Mouse (Mus musculus) G1E (cell line): Measurements from ENCODE around the gene Atrnl1. TPM values are rescaled to one million over a fixed set of nuclear protein-coding genes. Genes with fewer than 3 reads are reported as not detected.
"Not testable (repeated sequence)": the region's sequence is repeated elsewhere in the genome, so short reads cannot be mapped to it uniquely, and the experiment has no call there.

Experiments used
- ATAC-seq: 2 replicates; pipeline ENCODE4 v1.8.0; 2016; ENCODE audit warnings: mild to moderate bottlenecking; ENCODE audit not compliant: insufficient number of reproducible peaks, poor library complexity, low FRiP score, severe bottlenecking; ENCODE audit errors: extremely low read depth
- DNase-seq: peaks from one replicate; pipeline ENCODE4 v3.0.0; 2012; ENCODE audit warnings: low spot score
- H3K27me3 ChIP-seq: 2 replicates; pipeline ENCODE4 v1.6.1; 2012; ENCODE audit warnings: mild to moderate bottlenecking, low read length, inconsistent platforms; ENCODE audit not compliant: insufficient read depth
- H3K36me3 ChIP-seq: replicated peaks from 2 replicates; pipeline ENCODE3; 2012; ENCODE audit warnings: mild to moderate bottlenecking, inconsistent platforms
- H3K4me1 ChIP-seq: 2 replicates; pipeline ENCODE4 v1.6.1; 2012; ENCODE audit warnings: low read depth, low read length, inconsistent platforms, mixed read lengths; ENCODE audit not compliant: insufficient read depth
- H3K4me3 ChIP-seq: 2 replicates; pipeline ENCODE4 v1.5.1; 2012; ENCODE audit warnings: low read depth, mild to moderate bottlenecking, inconsistent platforms, low read length, moderate library complexity, mixed read lengths
- H3K9me3 ChIP-seq: replicated peaks from 2 replicates; pipeline ENCODE4 v1.6.1; 2012; ENCODE audit warnings: inconsistent platforms
- CTCF ChIP-seq: IDR thresholded peaks from 2 replicates; pipeline ENCODE4 v1.5.1; 2012; ENCODE audit warnings: low read depth, low read length, inconsistent platforms, mixed read lengths
- GATA1 ChIP-seq: IDR thresholded peaks from 2 replicates; pipeline ENCODE4 v1.6.1; 2012; ENCODE audit warnings: borderline replicate concordance, low read length, inconsistent platforms, mixed read lengths
- GATA2 ChIP-seq: IDR thresholded peaks from 2 replicates; pipeline ENCODE4 v1.6.1; 2012; ENCODE audit warnings: low read depth, low read length, inconsistent platforms, borderline replicate concordance
- POLR2AphosphoS5 ChIP-seq: IDR thresholded peaks from 2 replicates; pipeline ENCODE4 v1.6.1; 2012; ENCODE audit warnings: low read depth, low read length, inconsistent platforms; ENCODE audit not compliant: insufficient replicate concordance
- TAL1 ChIP-seq: conservative IDR thresholded peaks from 2 replicates; pipeline ENCODE4 v1.6.1; 2012; ENCODE audit warnings: low read depth, low read length, inconsistent platforms, mixed read lengths
- polyA plus RNA-seq: library from polyadenylated mRNA; stranded (reverse); fragments of >175 nt; gene quantifications from 2 replicates; pipeline ENCODE4 v1.2.3, GENCODE M21; 2012
- total RNA-seq, 2 experiments: library from RNA; stranded (forward) in 1 of 2; stranded (reverse) in 1 of 2; fragments of 200-1000 nt in 1 of 2; fragments of >200 nt in 1 of 2; fragmentation: Nextera tagmentation in 1 of 2; gene quantifications; 2 replicates each; pipeline ENCODE4 v1.2.3; 2014 to 2017

The Atrnl1 gene
- total and polyA plus RNA-seq, 3 experiments = 0.52 to 5.8 (median 3.2) TPM

DNA sequence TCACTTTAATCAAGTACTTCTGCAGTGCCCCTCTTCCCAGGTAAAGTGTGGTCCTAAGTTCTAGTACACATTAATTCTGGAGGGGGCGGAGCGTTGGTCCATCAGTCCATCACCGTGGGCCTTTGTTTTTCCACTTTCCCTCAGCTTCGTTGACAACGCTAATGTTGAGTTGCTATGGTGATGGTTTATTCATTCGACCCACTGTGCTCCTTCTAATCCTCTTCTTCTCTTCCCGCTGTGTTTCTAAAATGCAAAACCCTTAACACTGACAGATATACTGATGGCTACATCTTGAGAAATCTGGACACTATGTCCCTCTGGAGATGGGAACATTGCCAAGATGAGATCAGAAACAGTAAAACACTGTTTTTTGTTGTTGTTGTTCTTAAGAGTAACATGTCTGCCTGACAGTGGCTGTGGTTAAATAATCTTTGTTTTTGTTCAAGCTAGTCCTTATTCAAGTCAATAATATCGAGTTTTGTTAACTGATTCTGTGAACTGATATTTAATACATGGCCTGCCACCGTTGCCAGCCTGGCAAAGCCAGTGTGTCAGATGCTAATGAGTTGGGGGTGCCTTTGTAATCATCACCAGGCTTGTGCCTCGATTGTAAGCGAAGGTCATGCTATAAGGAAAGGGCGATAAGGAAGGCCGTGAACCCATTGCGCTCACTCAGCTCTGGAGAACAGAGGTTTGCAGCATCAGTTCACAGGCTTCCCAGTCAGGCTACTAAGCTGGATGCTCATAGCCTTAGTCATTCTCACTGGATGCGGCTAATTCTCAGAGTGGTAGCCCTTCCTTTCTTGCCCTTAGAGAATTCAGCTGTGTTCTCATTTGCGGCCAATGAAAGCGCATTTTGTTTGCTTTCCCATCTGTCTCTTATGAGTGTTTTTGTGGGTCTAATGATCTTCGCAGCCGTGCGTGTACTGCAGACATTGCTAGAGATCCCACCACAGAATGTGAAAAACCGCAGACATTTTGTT, 375.4 kb downstream of the Atrnl1 start:
- no peak for TF ChIP-seq TAL1
- TF ChIP-seq POLR2AphosphoS5 = no peak
- TF ChIP-seq GATA2 = no peak
- no peak for TF ChIP-seq CTCF
- TF ChIP-seq GATA1 = no peak
- H3K9me3 ChIP-seq = peaks cover 7% of the 10 kb centered on the region
- H3K36me3 ChIP-seq = no peaks in the 10 kb centered on the region
- no peak overlapping the region for H3K4me3 ChIP-seq
- DNase-seq (no peak), ATAC-seq (no peak)
- no peaks in the 10 kb centered on the region for H3K27me3 ChIP-seq
- H3K4me1 ChIP-seq = no peaks in the 10 kb centered on the region

DNA sequence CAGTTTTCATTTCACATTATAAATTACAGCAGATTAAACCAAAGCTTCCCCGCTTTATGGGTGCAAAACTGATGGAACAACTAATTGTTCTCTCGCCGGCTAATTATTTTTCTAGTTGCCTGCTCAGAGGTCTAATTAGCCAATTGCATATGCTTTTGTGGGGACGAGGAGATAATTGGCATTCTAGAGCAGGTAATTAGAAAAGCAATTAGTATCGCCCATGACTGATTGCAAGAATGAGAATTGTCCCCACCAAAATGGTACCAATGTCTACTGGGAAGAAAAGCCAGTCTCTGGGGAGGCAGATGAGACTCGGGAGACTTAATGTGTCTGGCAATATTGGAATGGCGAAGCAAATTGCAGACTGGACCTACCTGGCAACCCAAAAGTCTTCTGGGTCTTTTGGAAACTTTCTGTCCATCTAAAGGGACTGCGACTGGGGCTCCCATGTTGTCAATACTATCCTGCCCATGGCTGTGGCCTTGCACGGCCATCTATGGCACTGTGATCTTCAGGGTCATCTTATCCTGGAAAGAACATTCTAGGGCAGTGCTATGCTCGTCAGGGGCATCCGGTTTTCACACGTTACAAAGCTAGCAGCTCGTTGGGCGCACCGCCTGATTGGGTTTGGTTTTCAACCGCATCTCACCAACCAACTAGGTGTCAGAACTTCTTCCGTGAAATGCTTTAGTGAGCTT, 377.0 kb downstream of the Atrnl1 start:
- Histone ChIP-seq H3K9me3 (peaks cover 10% of the 10 kb centered on the region), H3K4me3 (no peak overlapping the region), H3K27me3 (no peaks in the 10 kb centered on the region), H3K4me1 (no peaks in the 10 kb centered on the region), H3K36me3 (no peaks in the 10 kb centered on the region)
- no peak for DNase-seq
- TF ChIP-seq GATA1 (no peak), POLR2AphosphoS5 (no peak)
- ATAC-seq = no peak

DNA sequence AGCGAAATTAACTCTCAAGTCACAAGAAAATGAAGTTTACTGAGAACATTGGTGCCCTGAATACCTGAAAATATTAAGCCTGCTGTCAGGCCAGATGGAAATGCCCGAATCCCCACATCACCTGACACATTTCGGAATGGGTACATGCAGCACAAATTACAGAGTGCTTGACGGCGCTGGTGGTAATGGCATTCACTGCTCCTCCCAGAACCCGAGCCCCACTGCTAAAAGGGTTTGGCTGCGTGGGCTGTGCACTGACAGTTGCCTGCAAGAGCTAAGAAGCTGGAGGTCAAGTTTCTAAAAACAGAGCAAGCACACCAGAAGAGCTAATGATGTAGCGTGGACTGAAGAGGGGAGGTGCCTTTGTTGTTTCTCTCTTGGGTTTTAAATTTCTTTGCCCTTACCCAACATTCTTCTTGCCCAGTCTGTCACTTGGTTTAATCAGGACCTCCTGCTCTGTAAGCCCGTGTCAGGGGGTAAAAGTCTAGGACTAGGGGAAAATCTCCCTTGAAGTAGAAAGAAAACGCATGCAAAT, 377.8 kb downstream of the Atrnl1 start:
- Histone ChIP-seq H3K9me3 (peaks cover 10% of the 10 kb centered on the region), H3K4me1 (no peaks in the 10 kb centered on the region), H3K36me3 (no peaks in the 10 kb centered on the region), H3K27me3 (no peaks in the 10 kb centered on the region), H3K4me3 (no peak overlapping the region)
- ATAC-seq (no peak), DNase-seq (no peak)
- TF ChIP-seq GATA2 (no peak), CTCF (no peak), POLR2AphosphoS5 (no peak), TAL1 (no peak)

DNA sequence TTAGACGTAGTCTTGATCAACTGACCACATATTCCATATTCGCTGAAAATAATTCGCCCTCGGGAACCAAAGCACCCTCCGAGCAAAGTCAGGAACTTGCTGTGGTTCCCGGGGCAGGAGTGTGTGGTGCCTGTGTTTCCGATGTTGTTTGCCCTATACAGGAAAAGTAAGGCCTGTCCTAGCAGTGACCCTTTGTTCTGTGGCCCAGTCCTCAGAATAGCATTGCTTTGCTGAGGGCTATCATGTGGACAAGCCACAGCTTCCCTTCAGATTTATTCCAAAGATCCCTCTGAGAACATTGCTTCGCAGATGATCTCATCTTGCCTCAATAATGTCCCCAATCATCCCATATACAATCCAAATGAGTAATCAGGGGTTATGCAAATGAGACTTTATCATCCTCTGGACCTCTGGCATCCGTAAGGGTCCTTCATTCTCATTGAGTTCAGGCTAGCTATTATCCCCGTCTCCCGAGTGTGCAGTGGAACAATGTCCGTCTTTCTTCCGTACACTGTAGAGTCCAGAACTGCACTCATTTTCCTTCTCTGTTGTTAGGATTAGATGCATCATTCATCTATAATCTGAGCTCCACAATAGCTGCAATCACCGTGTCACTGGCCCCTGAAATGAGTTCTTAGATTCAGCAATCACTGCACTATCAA, 380.4 kb downstream of the Atrnl1 start:
- TF ChIP-seq GATA1 (no peak), POLR2AphosphoS5 (no peak), GATA2 (no peak), TAL1 (no peak), CTCF (no peak)
- no peaks in the 10 kb centered on the region for H3K4me1 ChIP-seq
- H3K36me3 ChIP-seq = no peaks in the 10 kb centered on the region
- peaks cover 16% of the 10 kb centered on the region for H3K9me3 ChIP-seq
- H3K4me3 ChIP-seq = no peak overlapping the region
- no peaks in the 10 kb centered on the region for H3K27me3 ChIP-seq
- DNase-seq (no peak), ATAC-seq (no peak)

DNA sequence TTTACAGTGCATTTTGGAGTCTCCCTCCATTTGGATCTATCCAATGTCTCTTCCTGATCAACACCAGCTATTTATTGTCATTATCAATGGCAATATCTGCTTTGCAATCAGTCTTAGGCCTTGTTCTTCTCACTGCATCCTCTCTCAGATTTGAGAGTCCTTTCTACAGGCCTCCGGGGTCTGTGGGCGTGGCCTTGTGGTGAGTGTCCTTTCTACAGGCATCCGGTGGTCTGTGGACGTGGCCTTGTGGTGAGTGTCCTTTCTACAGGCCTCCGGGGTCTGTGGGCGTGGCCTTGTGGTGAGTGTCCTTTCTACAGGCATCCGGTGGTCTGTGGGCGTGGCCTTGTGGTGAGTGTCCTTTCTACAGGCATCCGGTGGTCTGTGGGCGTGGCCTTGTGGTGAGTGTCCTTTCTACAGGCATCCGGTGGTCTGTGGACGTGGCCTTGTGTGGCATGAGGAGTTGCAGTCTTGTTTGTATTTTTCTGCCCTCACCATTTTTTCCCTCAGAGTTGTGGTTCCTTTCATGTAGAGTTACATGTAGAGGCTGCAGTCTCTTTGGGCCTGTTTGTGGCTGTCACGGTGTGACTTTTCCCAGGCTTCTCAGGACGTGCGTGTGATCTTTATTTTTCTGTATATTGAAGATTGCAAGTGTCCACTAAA, 383.5 kb downstream of the Atrnl1 start:
- ATAC-seq, H3K36me3 ChIP-seq, DNase-seq, H3K4me3 ChIP-seq, H3K4me1 ChIP-seq, H3K27me3 ChIP-seq: not testable (repeated sequence)
- peaks cover 14% of the 10 kb centered on the region for H3K9me3 ChIP-seq

- no peaks in the 10 kb centered on the region for H3K36me3 ChIP-seq
- no peak overlapping the region for H3K4me3 ChIP-seq
- no peaks in the 10 kb centered on the region for H3K27me3 ChIP-seq
- ATAC-seq = no peak
- peaks cover 14% of the 10 kb centered on the region for H3K9me3 ChIP-seq
- TF ChIP-seq GATA1 = no peak
- TF ChIP-seq CTCF = no peak
- TF ChIP-seq GATA2 = no peak
- TF ChIP-seq POLR2AphosphoS5 = no peak
- no peak for TF ChIP-seq TAL1
- H3K4me1 ChIP-seq = no peaks in the 10 kb centered on the region
- DNase-seq = no peak
Observed at GRCm38 (mm10) chr19:57995015-57995414, 384.2 kb downstream of the Atrnl1 start.
